9 mouse cellular contexts compared by ENCODE assay signal in the genomic region with DNA sequence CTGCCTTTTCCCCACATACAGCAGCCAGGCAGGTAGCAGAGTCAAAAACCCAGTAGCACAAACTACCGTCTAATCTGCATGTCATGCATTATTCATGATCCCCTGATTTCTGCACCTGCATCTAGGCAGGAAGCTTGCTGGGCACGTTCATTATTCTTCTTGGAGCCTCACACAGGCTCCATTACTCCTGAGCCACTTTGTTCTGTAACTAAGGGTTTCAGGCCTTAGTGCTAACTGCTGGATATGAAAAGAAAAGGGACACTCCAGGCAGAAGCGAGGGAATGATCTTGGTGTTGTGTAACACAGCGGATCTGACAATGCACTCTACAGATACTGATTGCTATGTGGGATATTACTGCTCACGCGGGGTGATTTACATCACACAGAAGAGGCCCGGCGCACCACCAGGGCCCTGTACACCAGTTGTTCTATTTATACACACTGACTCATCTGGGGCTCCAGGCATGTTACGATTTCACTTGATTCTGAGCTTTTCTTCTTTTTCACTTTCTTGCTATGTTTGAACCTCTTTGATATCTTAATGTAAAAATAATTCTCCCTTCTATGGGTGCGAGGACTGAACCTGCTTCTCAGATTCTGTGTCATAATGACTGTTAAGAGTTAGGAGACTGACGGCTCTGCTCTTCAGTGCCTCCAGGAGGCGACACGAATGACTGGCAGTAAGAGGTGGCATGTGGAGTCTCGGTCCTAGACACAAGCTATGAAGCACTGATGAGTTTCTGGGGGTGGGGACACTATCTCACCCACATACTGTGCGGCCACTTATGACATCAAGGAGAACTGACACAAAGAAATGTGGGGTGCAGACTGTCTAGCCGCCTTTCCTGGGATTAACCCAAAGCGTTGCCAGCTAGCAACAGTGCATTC.
DNase-seq lines count a peak whose midpoint lies in the region; ATAC-seq lines count a peak whose summit lies in the region.
"Had no signal": no experiment of that assay in that cellular context is flagged by ENCODE, and none has a peak within 500 bp of the region (broad histone marks: within the 10 kb centered on the region; RNA-seq: fewer than 3 reads in every experiment).

No protein-coding gene starts in this region.

- no peaks in the 10 kb centered on the region for H3K9me3 ChIP-seq in heart, embryonic 12.5 days (replicated peaks)
- H3K9me3 ChIP-seq: lung, embryonic 15.5 days had no signal

- no peaks in the 10 kb centered on the region for H3K27me3 ChIP-seq in heart, embryonic 12.5 days (replicated peaks)
- H3K27me3 ChIP-seq: lung, embryonic 15.5 days had no signal

- peaks cover 30% of the 10 kb centered on the region for H3K4me1 ChIP-seq in heart, embryonic 12.5 days (replicated peaks)

- DNase-seq in heart, adult 11 months: no peak
- peak; percentile 11 for DNase-seq in thymus, postnatal 25 days
- DNase-seq in thymus, postnatal 4 days: no peak
- peak; percentile 13 for DNase-seq in kidney, postnatal 14 days
- DNase-seq in telencephalon, adult 2 months (ENCODE audit: low read depth, low spot score): peak; percentile 48
- DNase-seq in spleen, postnatal 36 days (ENCODE audit: low spot score in 2 of 2): no peak
- DNase-seq in gastrocnemius, postnatal 4 days (ENCODE audit: low spot score in 2 of 2): no peak

- no peak overlapping the region for H3K4me3 ChIP-seq in heart, embryonic 12.5 days
- H3K4me3 ChIP-seq: lung, embryonic 15.5 days had no signal

- no peak overlapping the region for H3K9ac ChIP-seq in heart, embryonic 12.5 days
- H3K9ac ChIP-seq: lung, embryonic 15.5 days had no signal

- WGBS in heart, embryonic 12.5 days: 55% methylated on average over 17 of the region's 17 CpGs

- H3K4me2 ChIP-seq in heart, embryonic 12.5 days: no peak overlapping the region

- H3K36me3 ChIP-seq in heart, embryonic 12.5 days: no peaks in the 10 kb centered on the region
- H3K36me3 ChIP-seq: lung, embryonic 15.5 days had no signal

- H3K27ac ChIP-seq in heart, embryonic 12.5 days (ENCODE audit: poor library complexity, severe bottlenecking): peak overlapping the region; percentile 60; the same call in 1 of the 2 replicates

- no peak for ATAC-seq in heart, embryonic 12.5 days (ENCODE audit: insufficient number of reproducible peaks, low FRiP score)

Comparison
In these comparisons a context has a peak if more than half of its experiments do, and no peak if none do; other contexts are left out.
1. DNase-seq: peak in thymus, postnatal 25 days (single experiment), kidney, postnatal 14 days (single experiment) and telencephalon, adult 2 months (single experiment); none in heart, adult 11 months (single experiment), thymus, postnatal 4 days (single experiment), spleen, postnatal 36 days (0 of 2) and gastrocnemius, postnatal 4 days (0 of 2).